Mouse (Mus musculus): Measurements from ENCODE around the gene Psmb2. TPM values are rescaled to one million over a fixed set of nuclear protein-coding genes. Genes with fewer than 3 reads are reported as not detected.

The Psmb2 gene
- total RNA-seq, 2 experiments from 2014 or later, result 101 to 103 TPM

DNA sequence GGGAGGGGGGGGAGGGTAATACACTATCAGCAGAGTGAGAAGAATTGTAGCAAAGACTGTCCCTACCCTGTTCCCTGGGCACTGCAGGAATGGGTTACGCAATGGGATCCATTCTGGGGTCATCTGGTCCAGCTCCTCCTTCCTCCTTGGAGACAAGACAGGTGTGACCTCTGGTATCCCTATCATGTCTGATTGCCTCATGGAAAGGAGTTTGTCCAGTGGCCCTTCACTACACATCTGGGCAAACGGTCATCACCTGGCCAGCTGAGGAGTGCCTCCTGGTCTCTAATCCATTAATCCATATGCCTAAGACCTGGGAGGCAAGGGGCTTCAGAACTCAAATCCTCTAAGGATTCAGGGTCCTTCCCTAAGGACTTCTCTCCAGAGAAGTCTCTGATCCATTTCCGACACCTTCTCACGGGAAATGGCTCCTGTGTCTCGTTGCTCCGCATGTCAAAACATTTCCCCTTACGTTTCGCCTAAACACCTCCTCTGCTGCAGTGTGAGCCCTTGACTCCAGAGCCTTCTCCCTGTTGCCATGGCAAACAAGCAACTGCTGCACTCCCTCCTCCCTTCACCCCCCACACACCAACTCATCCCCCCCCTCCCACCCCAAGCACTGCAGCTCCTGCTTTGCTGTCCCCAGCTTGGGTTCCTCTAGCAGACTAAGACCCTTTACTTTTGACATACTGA is 73.6 kb downstream of the Psmb2 start:
- DNase-seq (ENCODE audit: low spot score in 2 of 2), result peak; percentile 16 to 21

DNA sequence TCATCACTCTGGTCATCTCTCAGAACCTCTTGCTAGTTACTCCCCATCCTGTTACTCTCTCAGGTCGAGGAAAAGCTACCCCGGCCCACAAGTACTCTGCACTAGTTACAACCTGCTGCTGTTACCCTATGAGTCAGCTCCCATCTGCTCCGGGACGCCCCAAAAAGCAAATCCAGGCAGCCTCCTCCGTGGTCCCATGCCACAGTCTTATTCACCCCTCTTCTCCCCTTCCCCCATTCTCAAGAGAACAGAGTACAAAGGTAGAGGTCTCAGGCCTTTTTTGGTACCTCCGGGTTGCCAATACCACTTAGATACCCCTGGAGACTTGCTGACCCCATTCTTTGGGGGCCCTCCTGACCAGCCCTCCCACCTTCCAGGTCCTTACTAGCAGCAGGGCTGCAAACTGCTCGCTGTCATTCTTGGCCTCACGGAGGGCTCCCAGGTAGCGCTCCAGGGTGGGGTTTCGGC is 74.2 kb downstream of the Psmb2 start:
- peak in 1 of 2 experiments; percentile 53 for DNase-seq (ENCODE audit: low spot score in 2 of 2)

DNA sequence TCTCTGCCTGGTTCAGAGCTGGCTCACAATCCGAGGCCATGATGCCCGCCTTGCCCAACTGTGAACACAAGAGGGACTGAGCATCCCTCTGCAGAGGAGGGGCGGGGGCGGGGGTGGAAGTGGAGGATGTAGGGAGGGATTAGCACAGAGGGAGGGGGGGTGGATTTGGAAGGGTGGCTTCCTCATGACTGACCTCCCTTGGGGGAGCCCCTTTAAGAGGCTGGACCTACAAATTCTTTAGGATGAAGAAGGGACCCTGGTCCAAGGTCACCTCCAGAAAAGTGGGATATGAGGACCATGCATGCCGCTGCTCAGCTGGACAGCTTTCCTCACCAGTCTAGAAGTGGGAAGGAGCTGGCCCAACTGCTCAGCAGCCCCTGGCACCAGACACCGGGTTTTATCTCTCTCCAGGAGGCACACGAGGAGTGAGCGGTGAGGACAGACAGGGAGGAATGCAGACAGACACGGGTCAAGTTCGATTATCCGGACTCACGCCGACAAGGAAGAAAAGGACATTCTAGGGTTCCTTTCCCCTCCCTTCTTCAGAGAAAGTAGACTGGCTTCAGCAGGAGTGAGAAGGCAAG is 74.7 kb downstream of the Psmb2 start:
- peak in 1 of 2 experiments; percentile 31 for DNase-seq (ENCODE audit: low spot score in 2 of 2)

DNA sequence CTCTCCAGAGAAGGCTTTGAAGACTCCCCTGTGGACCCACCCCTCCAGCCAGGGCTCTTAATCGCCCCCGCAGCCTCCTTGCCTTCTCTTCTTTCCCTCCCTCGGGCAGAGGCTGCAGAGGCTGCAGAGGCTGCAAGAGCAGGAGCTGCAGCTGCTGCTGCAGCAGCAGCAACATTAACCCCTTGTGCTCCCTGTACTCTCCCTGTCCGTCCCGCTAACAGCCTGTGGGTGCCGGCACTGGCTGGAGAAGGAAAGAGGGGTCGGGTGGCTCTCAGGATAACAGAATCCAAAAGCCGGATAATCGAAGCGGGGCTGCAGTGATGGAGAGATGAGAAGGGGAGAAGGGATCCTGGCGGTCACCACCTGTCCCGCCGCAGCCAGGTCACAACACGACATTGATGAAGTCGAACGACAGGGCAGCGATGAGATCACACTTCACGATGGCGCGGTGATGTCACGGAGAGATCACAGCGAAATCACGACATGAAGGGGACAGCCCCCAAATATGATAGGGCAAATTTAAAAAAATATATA is 75.2 kb downstream of the Psmb2 start:
- DNase-seq (ENCODE audit: low spot score in 2 of 2), result peak in 1 of 2 experiments; percentile 32

DNA sequence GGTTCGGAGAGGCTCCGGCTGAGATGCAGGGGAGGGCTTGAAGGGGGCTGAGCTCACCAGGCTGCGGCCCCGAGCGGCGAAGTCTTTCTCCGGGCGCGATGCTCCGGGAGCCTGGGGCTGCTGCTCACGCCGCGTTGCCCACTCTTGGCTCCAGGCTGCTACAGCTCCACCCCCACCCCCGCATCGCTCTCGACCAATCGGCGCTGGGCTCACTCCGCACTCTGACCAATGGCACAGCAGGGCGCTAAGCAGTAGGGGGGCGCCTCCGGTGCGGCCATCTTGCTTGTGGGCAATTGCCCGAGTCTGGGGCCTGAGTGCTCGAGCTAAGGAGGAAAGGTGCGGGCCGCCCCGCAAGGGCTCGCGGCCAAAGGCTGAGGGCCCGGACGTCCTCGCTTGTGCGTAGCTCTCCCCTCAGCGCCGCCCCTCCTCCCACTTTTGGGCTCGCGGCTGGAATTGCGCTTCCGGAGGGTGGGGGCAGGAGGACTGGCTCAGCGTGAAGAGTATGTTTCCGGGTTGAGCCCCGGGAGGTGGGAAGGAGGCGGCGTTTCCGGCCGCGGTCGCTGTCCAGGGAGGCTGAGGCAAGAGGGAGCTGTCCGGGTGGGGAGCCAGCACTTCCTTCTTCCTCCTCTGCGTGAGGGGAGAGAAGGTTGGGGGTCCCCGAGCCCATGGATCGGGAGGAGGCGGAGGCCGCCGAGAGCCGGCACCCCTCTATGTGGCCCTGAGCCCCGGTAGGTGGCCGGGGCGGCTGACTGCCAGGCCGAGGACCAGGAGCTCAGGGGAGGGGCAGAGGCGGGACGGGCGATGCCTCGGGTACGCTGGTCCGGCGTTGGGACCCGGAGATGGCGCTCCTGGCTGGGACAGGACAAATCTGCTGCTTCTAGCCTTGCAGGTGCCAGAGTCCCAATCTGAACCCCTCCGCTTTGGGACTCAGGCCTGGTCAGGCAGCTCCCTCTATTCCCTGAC is 76.1 kb downstream of the Psmb2 start, which contains the start of the genes Ncdn and AU040320:
Ncdn (minus strand) TSS at position 171 of the 963 bp plus-strand sequence.
AU040320 (plus strand) TSS at position 277 of the 963 bp plus-strand sequence.
- peak; percentile 95 to 98 for DNase-seq (ENCODE audit: low spot score in 2 of 2)

DNA sequence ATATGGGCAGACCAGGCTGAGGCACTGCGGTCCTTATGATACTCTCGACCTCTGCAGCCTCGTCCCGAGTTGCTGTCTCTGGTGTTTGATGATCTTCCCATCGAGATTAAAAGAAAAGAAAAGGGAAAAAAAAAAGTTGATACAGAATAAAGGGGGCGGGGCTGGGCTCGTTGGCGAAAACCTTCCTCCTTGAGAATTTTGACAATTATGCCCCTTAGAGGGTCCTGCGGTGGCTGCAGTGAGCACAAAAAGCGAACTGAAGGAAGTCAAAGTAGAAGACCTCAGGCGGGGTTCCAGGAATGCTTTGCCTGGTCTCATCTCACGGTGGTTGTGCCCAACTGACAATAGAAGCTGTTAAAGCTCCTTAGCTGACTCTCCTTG is 76.8 kb downstream of the Psmb2 start:
- no peak for DNase-seq (ENCODE audit: low spot score in 2 of 2)

DNA sequence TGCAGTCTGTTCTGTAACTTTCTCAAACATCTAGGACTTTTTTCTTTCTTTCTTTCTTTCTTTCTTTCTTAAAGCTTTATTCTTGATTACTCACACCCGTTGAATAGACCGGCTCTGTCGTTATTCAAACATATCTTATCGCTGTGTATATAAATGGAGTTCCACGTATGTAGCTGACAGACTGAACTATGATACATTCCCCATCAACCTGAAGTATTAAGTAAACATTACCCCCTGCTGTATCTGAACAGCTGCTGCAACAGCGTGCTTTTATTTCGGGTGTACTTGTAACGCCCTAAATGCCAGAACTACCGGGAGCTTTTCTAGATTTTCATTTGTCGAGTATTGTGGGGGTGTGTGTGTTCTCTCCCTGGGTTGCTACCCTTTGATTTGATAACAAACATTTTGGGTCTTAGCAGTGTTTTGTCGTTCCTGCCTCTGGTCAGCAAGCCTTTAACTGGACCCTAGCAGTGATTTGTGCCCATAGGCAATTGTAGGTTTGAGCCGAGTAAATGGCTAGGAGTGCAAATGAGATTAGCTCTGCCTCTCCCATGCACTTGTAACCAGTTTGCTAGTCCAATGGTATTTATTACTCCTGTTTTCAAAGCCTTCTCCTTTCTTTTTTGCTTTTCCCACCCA is 77.4 kb downstream of the Psmb2 start:
- no peak for DNase-seq (ENCODE audit: low spot score in 2 of 2)

DNA sequence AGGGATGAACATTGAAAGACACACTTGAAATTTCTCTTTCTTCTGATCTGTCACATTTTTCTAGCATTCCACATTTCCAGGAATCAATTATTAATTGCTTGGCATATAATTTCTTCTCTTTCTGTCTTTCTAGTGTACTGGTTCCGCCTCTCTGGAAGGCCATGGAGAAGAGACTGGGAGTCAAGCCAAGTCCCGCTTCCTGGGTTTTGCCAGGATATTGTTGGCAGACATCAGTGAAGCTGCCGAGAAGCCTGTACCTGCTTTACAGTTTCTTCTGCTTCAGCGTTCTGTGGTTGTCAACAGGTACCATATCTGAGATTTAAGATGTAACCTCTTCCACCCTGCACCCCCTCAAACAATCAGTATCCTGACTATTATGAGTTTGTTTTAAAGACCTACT is 79.3 kb downstream of the Psmb2 start:
- peak in 1 of 2 experiments; percentile 22 for DNase-seq (ENCODE audit: low spot score in 2 of 2)

DNA sequence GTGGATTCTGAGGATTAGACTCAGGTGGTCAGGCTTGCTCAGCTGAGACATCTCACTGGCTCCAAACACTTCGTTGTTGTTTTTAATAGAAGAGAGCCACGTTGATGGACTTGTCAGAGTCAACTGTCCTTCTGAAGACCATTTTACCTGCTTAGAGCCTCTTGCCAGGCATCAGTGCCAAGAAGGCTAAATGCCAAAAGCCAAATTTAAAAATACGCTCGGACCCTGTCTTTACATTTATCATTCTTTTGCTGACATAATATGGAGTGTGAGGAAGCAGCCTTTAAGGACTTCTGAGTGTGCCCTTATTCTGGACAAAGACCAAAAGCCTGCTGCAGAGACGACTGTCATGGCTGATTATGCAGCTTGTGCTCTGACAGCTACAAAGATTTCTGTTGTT is 80.9 kb downstream of the Psmb2 start:
- DNase-seq (ENCODE audit: low spot score in 2 of 2), result no peak

Other genes starting within 250 kb of the Psmb2 start
- gene Ago3, start 248.1 kb upstream of the Psmb2 start, total RNA-seq (2021), result 10 to 100 TPM; 33.2 to 35.6 TPM
- 10 to 100 TPM; 48.4 to 49.4 TPM for gene Ago1, start 209.0 kb upstream of the Psmb2 start, total RNA-seq (2021)
- gene Ago4, start 144.2 kb upstream of the Psmb2 start, total RNA-seq (2021), result 1 to 10 TPM; 8.5 to 9.7 TPM
- 1 to 10 TPM in 1 of 2 experiments, under 1 TPM in 1; 0.98 to 3.2 TPM for gene Clspn, start 120.7 kb upstream of the Psmb2 start, total RNA-seq (2021)
- gene 5730409E04Rik, start 67.8 kb upstream of the Psmb2 start, total RNA-seq (2021), result 10 to 100 TPM; 69.4 to 75.7 TPM
- gene Tfap2e, start 58.6 kb downstream of the Psmb2 start, total RNA-seq (2021), result not detected
- gene Ncdn, start 75.8 kb downstream of the Psmb2 start, total RNA-seq (2021), result 1,000 to 10,000 TPM; 1,037 to 1,100 TPM
- 10 to 100 TPM; 53.4 to 61.8 TPM for gene AU040320, start 75.9 kb downstream of the Psmb2 start, total RNA-seq (2021)

All from left cerebral cortex, adult 18-20 months (tissue).